10 mouse cellular contexts compared by ENCODE assay signal in the genomic region with DNA sequence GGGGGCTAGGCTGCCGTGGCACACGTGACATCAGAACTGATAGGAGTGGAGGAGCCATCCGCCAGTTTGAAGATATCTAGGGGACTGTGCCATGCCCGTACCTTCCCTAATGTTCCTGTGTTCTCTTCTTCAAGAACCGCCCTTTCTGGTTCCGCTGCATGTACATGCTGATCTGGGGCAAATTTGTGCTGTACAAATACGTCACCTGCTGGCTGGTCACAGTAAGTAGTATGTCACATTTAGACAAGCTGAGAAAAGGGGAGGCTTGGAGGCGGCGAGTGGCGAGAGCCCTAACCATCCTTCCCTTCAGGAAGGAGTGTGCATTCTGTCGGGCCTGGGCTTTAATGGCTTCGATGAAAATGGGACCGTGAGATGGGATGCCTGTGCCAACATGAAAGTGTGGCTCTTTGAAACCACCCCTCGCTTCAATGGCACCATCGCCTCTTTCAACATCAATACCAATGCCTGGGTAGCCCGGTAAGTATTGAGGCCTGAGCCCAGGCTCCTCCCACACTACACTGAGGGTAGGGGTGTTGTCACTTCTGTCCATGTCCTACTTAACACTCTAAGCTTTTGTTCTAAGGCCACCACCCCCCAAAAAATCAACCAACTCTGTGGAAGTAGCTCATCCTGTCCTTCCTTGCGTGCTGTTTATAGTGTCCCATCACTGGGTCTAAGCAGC. TPM values are rescaled to one million over a fixed set of nuclear protein-coding genes. Genes with fewer than 3 reads are reported as not detected.
DNase-seq lines count a peak whose midpoint lies in the region; ATAC-seq and TF ChIP-seq lines count a peak whose summit lies in the region.
"Had no signal": no experiment of that assay in that cellular context is flagged by ENCODE, and none has a peak within 500 bp of the region (broad histone marks: within the 10 kb centered on the region; RNA-seq: fewer than 3 reads in every experiment).

No protein-coding gene starts in this region.

- TF ChIP-seq POLR2A in cerebellum, adult 2 months (IDR thresholded peaks at IDR 0.05; ENCODE audit: borderline replicate concordance, insufficient read depth, low read length): no peak

- H3K9me3 ChIP-seq in limb, embryonic 11.5 days (ENCODE audit: control insufficient read depth, low read length): no peaks in the 10 kb centered on the region
- H3K9me3 ChIP-seq in limb, embryonic 10.5 days (replicated peaks): no peaks in the 10 kb centered on the region
- no peaks in the 10 kb centered on the region for H3K9me3 ChIP-seq in forebrain, embryonic 14.5 days (replicated peaks; ENCODE audit: control insufficient read depth, low read length)
- no peaks in the 10 kb centered on the region for H3K9me3 ChIP-seq in midbrain, embryonic 12.5 days

- peak; percentile 13; the same call in 1 of the 2 replicates for ATAC-seq in limb, embryonic 11.5 days (ENCODE audit: insufficient number of reproducible peaks, low FRiP score, low TSS enrichment, low read depth)
- ATAC-seq in forebrain, embryonic 14.5 days: 0 out of 2 replicates have a peak, but pooled peaks have one; percentile 18
- ATAC-seq in midbrain, embryonic 12.5 days (ENCODE audit: low FRiP score, low read depth): peak; percentile 16; the same call in 1 of the 2 replicates

- WGBS in cerebellum, adult 2 months: 88% methylated on average over 17 of the region's 17 CpGs
- 95% methylated on average over 17 of the region's 17 CpGs for WGBS in limb, embryonic 11.5 days
- 92% methylated on average over 17 of the region's 17 CpGs for WGBS in limb, embryonic 10.5 days
- WGBS in forebrain, embryonic 14.5 days: 93% methylated on average over 17 of the region's 17 CpGs
- WGBS in midbrain, embryonic 12.5 days: 92% methylated on average over 17 of the region's 17 CpGs

- peaks cover 22% of the 10 kb centered on the region for H3K36me3 ChIP-seq in limb, embryonic 11.5 days (ENCODE audit: control insufficient read depth, insufficient read depth, low read length)
- peaks cover 89% of the 10 kb centered on the region for H3K36me3 ChIP-seq in limb, embryonic 10.5 days
- H3K36me3 ChIP-seq in forebrain, embryonic 14.5 days (ENCODE audit: control insufficient read depth, insufficient read depth, low read length): peaks cover 67% of the 10 kb centered on the region
- H3K36me3 ChIP-seq in midbrain, embryonic 12.5 days: peaks cover 82% of the 10 kb centered on the region

- TF ChIP-seq CTCF in cerebellum, adult 2 months (IDR thresholded peaks at IDR 0.05; ENCODE audit: borderline replicate concordance, insufficient read depth, low read depth, low read length): peak; percentile 3; the same call in 1 of the 2 replicates

- peaks cover 16% of the 10 kb centered on the region for H3K4me1 ChIP-seq in cerebellum, adult 2 months (ENCODE audit: control insufficient read depth, insufficient read depth, low read length)
- H3K4me1 ChIP-seq in limb, embryonic 11.5 days (ENCODE audit: control insufficient read depth, insufficient read depth, low read length): no peaks in the 10 kb centered on the region
- H3K4me1 ChIP-seq in limb, embryonic 10.5 days: no peaks in the 10 kb centered on the region
- no peaks in the 10 kb centered on the region for H3K4me1 ChIP-seq in forebrain, embryonic 14.5 days (ENCODE audit: control insufficient read depth, insufficient read depth, low read length)
- no peaks in the 10 kb centered on the region for H3K4me1 ChIP-seq in midbrain, embryonic 12.5 days

- H3K9ac ChIP-seq in limb, embryonic 11.5 days (ENCODE audit: low read length): no peak overlapping the region
- no peak overlapping the region for H3K9ac ChIP-seq in forebrain, embryonic 14.5 days (ENCODE audit: low read length)
- no peak overlapping the region for H3K9ac ChIP-seq in midbrain, embryonic 12.5 days (replicated peaks)

- no peak overlapping the region for H3K27ac ChIP-seq in cerebellum, adult 2 months (ENCODE audit: insufficient read depth, low read length)
- H3K27ac ChIP-seq in limb, embryonic 11.5 days (replicated peaks; ENCODE audit: low read depth, low read length): no peak overlapping the region
- no peak overlapping the region for H3K27ac ChIP-seq in limb, embryonic 10.5 days
- no peak overlapping the region for H3K27ac ChIP-seq in forebrain, embryonic 14.5 days (ENCODE audit: low read depth, low read length)
- H3K27ac ChIP-seq in midbrain, embryonic 12.5 days (replicated peaks): no peak overlapping the region
- H3K27ac ChIP-seq: macrophage had no signal

- H3K27me3 ChIP-seq in cerebellum, adult 2 months (ENCODE audit: control insufficient read depth, insufficient read depth, low read length): no peaks in the 10 kb centered on the region
- H3K27me3 ChIP-seq in limb, embryonic 11.5 days (ENCODE audit: control insufficient read depth, insufficient read depth, low read length): no peaks in the 10 kb centered on the region
- H3K27me3 ChIP-seq in limb, embryonic 10.5 days (ENCODE audit: low read depth, poor library complexity, severe bottlenecking): no peaks in the 10 kb centered on the region
- H3K27me3 ChIP-seq in forebrain, embryonic 14.5 days (replicated peaks; ENCODE audit: control insufficient read depth, insufficient read depth, low read length): no peaks in the 10 kb centered on the region
- no peaks in the 10 kb centered on the region for H3K27me3 ChIP-seq in midbrain, embryonic 12.5 days

- H3K4me3 ChIP-seq in cerebellum, adult 2 months (replicated peaks; ENCODE audit: insufficient read depth, low read depth, low read length): no peak overlapping the region
- H3K4me3 ChIP-seq in limb, embryonic 11.5 days (ENCODE audit: low read depth, low read length): no peak overlapping the region
- no peak overlapping the region for H3K4me3 ChIP-seq in limb, embryonic 10.5 days
- H3K4me3 ChIP-seq in forebrain, embryonic 14.5 days (ENCODE audit: low read depth, low read length): no peak overlapping the region
- no peak overlapping the region for H3K4me3 ChIP-seq in midbrain, embryonic 12.5 days

- DNase-seq in cerebellum, adult 2 months: no peak
- no peak for DNase-seq in cerebellum, adult 11 months
- no peak for DNase-seq in limb, embryonic 11.5 days (ENCODE audit: low spot score)
- DNase-seq in limb, embryonic 10.5 days (ENCODE audit: low spot score): no peak
- no peak for DNase-seq in forebrain, embryonic 14.5 days (ENCODE audit: low spot score)
- no peak for DNase-seq in cerebellum, adult 18-20 months
- no peak for DNase-seq in embryo, embryonic 10.5 days (ENCODE audit: low spot score)
- DNase-seq: adrenal gland, adult 8-10 months had no signal

- no peak overlapping the region for H3K4me2 ChIP-seq in limb, embryonic 11.5 days (ENCODE audit: low read depth, severe bottlenecking)
- no peak overlapping the region for H3K4me2 ChIP-seq in forebrain, embryonic 14.5 days (ENCODE audit: low read length)
- H3K4me2 ChIP-seq in midbrain, embryonic 12.5 days (replicated peaks): no peak overlapping the region

RNA-seq across cellular contexts. Expression of a gene that starts 9.7 kb away (rescaled TPM):
- 93.3 and 101 TPM in 2 replicates for polyA plus RNA-seq in cerebellum, adult 2 months (2012; rRNA removed)
- polyA plus RNA-seq in limb, embryonic 11.5 days (2014; fragmentation: Nextera tagmentation; extraction: Ambion mirVana): 244 and 253 TPM in 2 replicates
- 254 and 298 TPM in 2 replicates for polyA plus RNA-seq in limb, embryonic 10.5 days (2016; fragmentation: Nextera tagmentation; extraction: Ambion mirVana)
- polyA plus RNA-seq in forebrain, embryonic 14.5 days (2014; fragmentation: Nextera tagmentation; extraction: Ambion mirVana): 166 and 186 TPM in 2 replicates
- polyA plus RNA-seq in midbrain, embryonic 12.5 days (2016; fragmentation: Nextera tagmentation; extraction: Ambion mirVana): 161 and 170 TPM in 2 replicates

RNA-seq across cellular contexts. Expression of a gene that starts 9.9 kb away (rescaled TPM):
- 114 and 115 TPM in 2 replicates for polyA plus RNA-seq in cerebellum, adult 2 months (2012; rRNA removed)
- polyA plus RNA-seq in limb, embryonic 11.5 days (2014; fragmentation: Nextera tagmentation; extraction: Ambion mirVana): 424 and 427 TPM in 2 replicates
- 501 and 622 TPM in 2 replicates for polyA plus RNA-seq in limb, embryonic 10.5 days (2016; fragmentation: Nextera tagmentation; extraction: Ambion mirVana)
- polyA plus RNA-seq in forebrain, embryonic 14.5 days (2014; fragmentation: Nextera tagmentation; extraction: Ambion mirVana): 237 and 245 TPM in 2 replicates
- 308 and 315 TPM in 2 replicates for polyA plus RNA-seq in midbrain, embryonic 12.5 days (2016; fragmentation: Nextera tagmentation; extraction: Ambion mirVana)

RNA-seq across cellular contexts. Expression of a gene that starts 36.3 kb away (rescaled TPM):
- 2.2 and 2.4 TPM in 2 replicates for polyA plus RNA-seq in cerebellum, adult 2 months (2012; rRNA removed)
- 7.8 and 8.7 TPM in 2 replicates for polyA plus RNA-seq in limb, embryonic 11.5 days (2014; fragmentation: Nextera tagmentation; extraction: Ambion mirVana)
- 6.2 and 7.6 TPM in 2 replicates for polyA plus RNA-seq in limb, embryonic 10.5 days (2016; fragmentation: Nextera tagmentation; extraction: Ambion mirVana)
- 4.7 TPM in 2 replicates for polyA plus RNA-seq in forebrain, embryonic 14.5 days (2014; fragmentation: Nextera tagmentation; extraction: Ambion mirVana)
- polyA plus RNA-seq in midbrain, embryonic 12.5 days (2016; fragmentation: Nextera tagmentation; extraction: Ambion mirVana): 5.2 and 5.6 TPM in 2 replicates

RNA-seq across cellular contexts. Expression of a gene that starts 38.9 kb away (rescaled TPM):
- polyA plus RNA-seq in cerebellum, adult 2 months (2012; rRNA removed): 320 and 329 TPM in 2 replicates
- 491 and 549 TPM in 2 replicates for polyA plus RNA-seq in limb, embryonic 11.5 days (2014; fragmentation: Nextera tagmentation; extraction: Ambion mirVana)
- 384 and 460 TPM in 2 replicates for polyA plus RNA-seq in limb, embryonic 10.5 days (2016; fragmentation: Nextera tagmentation; extraction: Ambion mirVana)
- polyA plus RNA-seq in forebrain, embryonic 14.5 days (2014; fragmentation: Nextera tagmentation; extraction: Ambion mirVana): 722 and 848 TPM in 2 replicates
- polyA plus RNA-seq in midbrain, embryonic 12.5 days (2016; fragmentation: Nextera tagmentation; extraction: Ambion mirVana): 523 and 554 TPM in 2 replicates

RNA-seq across cellular contexts. Expression of a gene that starts 39.4 kb away (rescaled TPM):
- polyA plus RNA-seq in cerebellum, adult 2 months (2012; rRNA removed): 56.4 and 60.0 TPM in 2 replicates
- 44.1 and 46.1 TPM in 2 replicates for polyA plus RNA-seq in limb, embryonic 11.5 days (2014; fragmentation: Nextera tagmentation; extraction: Ambion mirVana)
- polyA plus RNA-seq in limb, embryonic 10.5 days (2016; fragmentation: Nextera tagmentation; extraction: Ambion mirVana): 37.3 and 45.7 TPM in 2 replicates
- polyA plus RNA-seq in forebrain, embryonic 14.5 days (2014; fragmentation: Nextera tagmentation; extraction: Ambion mirVana): 33.4 and 38.7 TPM in 2 replicates
- 37.5 and 37.9 TPM in 2 replicates for polyA plus RNA-seq in midbrain, embryonic 12.5 days (2016; fragmentation: Nextera tagmentation; extraction: Ambion mirVana)
